Mouse (Mus musculus): ENCODE results near the gene Spocd1. TPM values are rescaled to one million over a fixed set of nuclear protein-coding genes. Genes with fewer than 3 reads are reported as not detected.
A peak's percentile ranks its signal among the peaks of the same experiment; 100 is the strongest.

The Spocd1 gene
- polyA plus RNA-seq, 1 experiment from 2014 or later = not detected

DNA sequence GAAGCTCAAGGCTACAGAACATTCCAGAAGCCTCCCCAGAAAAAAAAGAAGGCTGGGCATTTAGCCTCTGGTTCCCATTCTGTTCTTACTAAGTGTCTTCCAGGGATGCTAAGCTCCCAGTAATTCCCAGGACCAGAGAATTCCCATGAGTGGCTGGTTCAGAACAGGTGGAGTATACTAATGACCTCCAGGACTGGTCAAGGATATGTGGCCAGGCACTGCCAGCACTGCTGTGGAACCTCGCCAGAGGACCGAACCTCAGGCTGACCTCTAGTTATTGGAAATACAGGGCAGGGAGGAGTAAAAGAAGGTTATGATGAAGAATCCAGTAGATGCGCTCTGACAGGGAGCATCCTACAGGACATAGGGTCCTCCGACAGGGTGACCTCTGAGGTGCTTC, 26.7 kb upstream of the Spocd1 start:
- Histone ChIP-seq H3K27ac (ENCODE audit: low read length) (no peak overlapping the region), H3K9me3 (ENCODE audit: control insufficient read depth, low read length) (no peaks in the 10 kb centered on the region), H3K4me2 (ENCODE audit: low read length) (no peak overlapping the region), H3K4me1 (replicated peaks; ENCODE audit: control insufficient read depth, insufficient read depth, low read length) (no peaks in the 10 kb centered on the region), H3K27me3 (replicated peaks; ENCODE audit: control insufficient read depth, insufficient read depth, low read length) (no peaks in the 10 kb centered on the region), H3K36me3 (ENCODE audit: control insufficient read depth, insufficient read depth) (no peaks in the 10 kb centered on the region), H3K9ac (replicated peaks; ENCODE audit: low read depth, low read length) (no peak overlapping the region), H3K4me3 (replicated peaks; ENCODE audit: low read length) (no peak overlapping the region)
- WGBS = 82% methylated on average over 4 of the region's 4 CpGs
- no peak for ATAC-seq

DNA sequence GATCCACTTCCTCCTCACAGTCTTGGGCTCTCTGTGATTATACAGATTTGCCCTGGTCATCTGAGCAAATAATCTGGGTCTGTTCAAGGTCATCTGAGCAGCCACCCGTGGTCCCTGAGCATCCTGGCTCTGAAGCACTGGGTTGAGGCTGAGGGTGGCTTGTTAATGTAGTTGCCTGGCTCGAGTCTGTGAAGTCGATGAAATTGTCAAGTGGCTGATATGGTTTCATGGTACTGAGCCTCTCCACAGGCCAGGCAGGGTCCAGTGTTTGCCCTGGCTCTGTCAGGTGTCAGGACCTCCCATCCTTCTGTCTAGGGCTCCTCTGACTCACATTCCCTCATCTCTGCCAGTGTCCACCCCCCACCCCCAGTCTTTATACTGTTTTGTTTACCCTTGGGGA, 25.5 kb upstream of the Spocd1 start:
- no peak overlapping the region for H3K27ac ChIP-seq (ENCODE audit: low read length)
- no peaks in the 10 kb centered on the region for H3K27me3 ChIP-seq (replicated peaks; ENCODE audit: control insufficient read depth, insufficient read depth, low read length)
- H3K36me3 ChIP-seq (ENCODE audit: control insufficient read depth, insufficient read depth) = no peaks in the 10 kb centered on the region
- H3K4me2 ChIP-seq (ENCODE audit: low read length) = no peak overlapping the region
- no peaks in the 10 kb centered on the region for H3K4me1 ChIP-seq (replicated peaks; ENCODE audit: control insufficient read depth, insufficient read depth, low read length)
- H3K9me3 ChIP-seq (ENCODE audit: control insufficient read depth, low read length) = no peaks in the 10 kb centered on the region
- no peak for ATAC-seq
- 61% methylated on average over 3 of the region's 3 CpGs for WGBS
- no peak overlapping the region for H3K9ac ChIP-seq (replicated peaks; ENCODE audit: low read depth, low read length)
- H3K4me3 ChIP-seq (replicated peaks; ENCODE audit: low read length) = no peak overlapping the region

DNA sequence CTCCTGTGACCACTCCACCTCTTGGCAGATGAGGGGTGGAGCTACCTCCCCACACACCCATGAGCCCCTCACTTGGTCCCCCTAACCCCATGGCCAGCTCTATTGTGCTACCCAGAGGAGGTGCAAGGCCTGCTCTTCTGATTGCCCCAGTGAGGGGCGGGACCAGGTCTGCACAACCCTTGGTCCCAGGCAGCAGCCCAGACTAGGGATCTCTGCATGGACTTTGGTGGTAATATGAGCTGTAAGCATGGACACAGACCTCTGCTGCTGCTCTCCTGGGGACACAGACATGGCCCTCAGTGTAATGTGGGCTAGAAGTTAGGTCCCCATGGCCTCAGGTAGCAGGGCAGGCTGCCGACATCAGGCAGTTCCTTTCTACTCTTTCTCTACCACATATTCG, 24.0 kb upstream of the Spocd1 start:
- H3K9me3 ChIP-seq (ENCODE audit: control insufficient read depth, low read length) = no peaks in the 10 kb centered on the region
- 80% methylated on average over 3 of the region's 3 CpGs for WGBS
- no peak for ATAC-seq

DNA sequence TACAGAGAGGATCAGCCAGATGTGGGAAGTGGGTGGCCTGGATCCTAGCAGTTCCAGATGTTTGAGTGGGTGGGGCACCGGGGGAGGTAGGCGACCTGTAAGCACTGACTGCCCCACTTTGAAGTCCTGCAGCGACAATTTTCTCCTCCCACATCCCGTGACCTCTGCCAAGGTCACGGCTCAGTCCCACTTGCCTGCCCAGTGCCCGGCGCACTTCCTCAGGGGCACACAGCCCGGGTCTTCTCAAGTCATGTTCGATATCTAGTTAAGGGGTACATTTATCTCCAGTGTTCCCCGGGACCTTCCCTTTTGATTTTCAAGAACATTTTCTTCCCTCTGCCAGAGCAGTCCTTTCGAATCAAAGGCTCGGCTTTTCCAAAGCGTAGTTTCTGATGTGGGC, 23.0 kb upstream of the Spocd1 start:
- no peaks in the 10 kb centered on the region for H3K36me3 ChIP-seq (ENCODE audit: control insufficient read depth, insufficient read depth)
- no peak overlapping the region for H3K4me3 ChIP-seq (replicated peaks; ENCODE audit: low read length)
- H3K27me3 ChIP-seq (replicated peaks; ENCODE audit: control insufficient read depth, insufficient read depth, low read length) = no peaks in the 10 kb centered on the region
- no peak for ATAC-seq
- no peaks in the 10 kb centered on the region for H3K4me1 ChIP-seq (replicated peaks; ENCODE audit: control insufficient read depth, insufficient read depth, low read length)
- no peak overlapping the region for H3K27ac ChIP-seq (ENCODE audit: low read length)
- no peak overlapping the region for H3K9ac ChIP-seq (replicated peaks; ENCODE audit: low read depth, low read length)
- no peaks in the 10 kb centered on the region for H3K9me3 ChIP-seq (ENCODE audit: control insufficient read depth, low read length)
- H3K4me2 ChIP-seq (ENCODE audit: low read length) = no peak overlapping the region
- 83% methylated on average over 13 of the region's 13 CpGs for WGBS

More for the DNA sequence above, 24.0 kb upstream of the Spocd1 start:
- Histone ChIP-seq H3K4me2 (ENCODE audit: low read length) (no peak overlapping the region), H3K4me3 (replicated peaks; ENCODE audit: low read length) (no peak overlapping the region), H3K4me1 (replicated peaks; ENCODE audit: control insufficient read depth, insufficient read depth, low read length) (no peaks in the 10 kb centered on the region), H3K36me3 (ENCODE audit: control insufficient read depth, insufficient read depth) (no peaks in the 10 kb centered on the region), H3K27me3 (replicated peaks; ENCODE audit: control insufficient read depth, insufficient read depth, low read length) (no peaks in the 10 kb centered on the region), H3K27ac (ENCODE audit: low read length) (no peak overlapping the region), H3K9ac (replicated peaks; ENCODE audit: low read depth, low read length) (no peak overlapping the region)

DNA sequence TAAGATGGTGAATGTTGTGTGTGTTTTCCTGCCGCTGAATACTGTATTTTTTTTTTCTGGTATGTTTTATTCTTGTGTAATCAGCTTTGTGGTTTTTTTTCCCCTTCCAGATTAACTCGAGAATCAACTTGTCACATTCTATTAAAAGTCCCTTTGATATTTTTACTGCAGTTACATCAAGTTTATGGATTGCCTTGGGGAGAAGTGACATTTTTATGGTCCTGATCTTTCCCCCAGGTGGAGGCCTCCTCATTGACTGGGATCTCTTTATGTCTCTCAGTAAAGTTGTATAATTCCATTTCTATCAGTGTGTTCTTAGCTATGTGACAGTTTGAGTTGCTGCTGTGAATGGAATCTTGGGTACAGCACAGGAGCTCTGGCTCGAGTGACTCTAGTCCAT, 20.2 kb upstream of the Spocd1 start:
- Histone ChIP-seq H3K9ac (replicated peaks; ENCODE audit: low read depth, low read length) (no peak overlapping the region), H3K4me3 (replicated peaks; ENCODE audit: low read length) (no peak overlapping the region), H3K27me3 (replicated peaks; ENCODE audit: control insufficient read depth, insufficient read depth, low read length) (no peaks in the 10 kb centered on the region), H3K36me3 (ENCODE audit: control insufficient read depth, insufficient read depth) (no peaks in the 10 kb centered on the region), H3K9me3 (ENCODE audit: control insufficient read depth, low read length) (no peaks in the 10 kb centered on the region), H3K27ac (ENCODE audit: low read length) (no peak overlapping the region), H3K4me2 (ENCODE audit: low read length) (no peak overlapping the region), H3K4me1 (replicated peaks; ENCODE audit: control insufficient read depth, insufficient read depth, low read length) (no peaks in the 10 kb centered on the region; the same call in 1 of the 2 replicates)
- ATAC-seq = no peak
- WGBS = 78% methylated on average over 3 of the region's 3 CpGs

DNA sequence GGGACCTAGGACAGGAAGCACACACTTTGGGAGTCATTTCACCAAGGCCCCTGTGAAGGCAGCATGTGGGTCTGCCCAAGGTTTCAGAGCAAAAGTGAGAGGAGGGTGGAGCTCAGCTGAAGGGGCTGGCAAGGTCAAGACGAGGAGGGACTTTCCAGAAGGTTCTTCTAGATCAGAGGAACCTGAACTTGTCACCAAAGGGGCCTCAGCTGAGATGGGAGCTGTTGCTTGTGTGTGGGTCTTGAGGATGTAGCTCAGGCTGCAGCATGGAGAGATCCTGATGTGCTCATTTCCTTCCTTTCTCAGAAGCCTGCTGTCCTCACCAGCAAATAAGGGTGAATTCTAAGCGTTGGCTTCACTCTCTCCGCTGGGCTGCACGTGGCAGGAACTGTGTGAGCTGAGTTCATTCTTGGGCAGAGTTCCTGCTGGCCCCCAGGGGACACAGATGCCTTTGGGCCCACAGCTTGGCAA, 19.8 kb upstream of the Spocd1 start:
- no peak for ATAC-seq
- 69% methylated on average over 4 of the region's 4 CpGs for WGBS
- H3K4me1 ChIP-seq (replicated peaks; ENCODE audit: control insufficient read depth, insufficient read depth, low read length) = no peaks in the 10 kb centered on the region; the same call in 1 of the 2 replicates

DNA sequence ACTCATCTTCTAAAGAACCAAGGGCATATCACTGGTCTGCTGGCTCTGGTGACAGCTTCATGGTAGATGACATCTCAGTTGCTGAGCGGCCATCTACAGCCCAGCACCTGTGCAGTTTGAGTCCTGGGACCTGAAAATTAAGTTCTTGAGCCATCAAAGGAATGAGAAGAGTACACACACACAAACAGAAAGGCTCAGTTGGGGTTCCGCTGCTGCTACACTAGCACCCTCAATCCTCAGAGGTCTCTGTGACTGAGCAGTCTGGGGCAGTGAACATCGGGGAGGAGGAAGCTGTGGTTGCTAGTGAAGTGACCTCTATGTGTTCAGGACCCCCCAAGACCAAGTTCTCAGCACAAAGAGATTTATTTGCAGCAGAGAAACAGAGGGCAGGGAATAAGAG, 16.1 kb upstream of the Spocd1 start:
- Histone ChIP-seq H3K4me2 (ENCODE audit: low read length) (no peak overlapping the region), H3K27me3 (replicated peaks; ENCODE audit: control insufficient read depth, insufficient read depth, low read length) (no peaks in the 10 kb centered on the region), H3K4me3 (replicated peaks; ENCODE audit: low read length) (no peak overlapping the region), H3K9ac (replicated peaks; ENCODE audit: low read depth, low read length) (no peak overlapping the region), H3K4me1 (replicated peaks; ENCODE audit: control insufficient read depth, insufficient read depth, low read length) (peaks cover 4% of the 10 kb centered on the region; the same call in 1 of the 2 replicates), H3K36me3 (ENCODE audit: control insufficient read depth, insufficient read depth) (no peaks in the 10 kb centered on the region), H3K9me3 (ENCODE audit: control insufficient read depth, low read length) (no peaks in the 10 kb centered on the region), H3K27ac (ENCODE audit: low read length) (no peak overlapping the region)
- ATAC-seq = no peak
- WGBS = 83% methylated on average over 3 of the region's 3 CpGs

More for the DNA sequence above, 19.8 kb upstream of the Spocd1 start:
- H3K9ac ChIP-seq (replicated peaks; ENCODE audit: low read depth, low read length) = no peak overlapping the region
- no peaks in the 10 kb centered on the region for H3K27me3 ChIP-seq (replicated peaks; ENCODE audit: control insufficient read depth, insufficient read depth, low read length)
- no peak overlapping the region for H3K27ac ChIP-seq (ENCODE audit: low read length)
- no peak overlapping the region for H3K4me3 ChIP-seq (replicated peaks; ENCODE audit: low read length)
- H3K36me3 ChIP-seq (ENCODE audit: control insufficient read depth, insufficient read depth) = no peaks in the 10 kb centered on the region
- H3K4me2 ChIP-seq (ENCODE audit: low read length) = no peak overlapping the region
- no peaks in the 10 kb centered on the region for H3K9me3 ChIP-seq (ENCODE audit: control insufficient read depth, low read length)

DNA sequence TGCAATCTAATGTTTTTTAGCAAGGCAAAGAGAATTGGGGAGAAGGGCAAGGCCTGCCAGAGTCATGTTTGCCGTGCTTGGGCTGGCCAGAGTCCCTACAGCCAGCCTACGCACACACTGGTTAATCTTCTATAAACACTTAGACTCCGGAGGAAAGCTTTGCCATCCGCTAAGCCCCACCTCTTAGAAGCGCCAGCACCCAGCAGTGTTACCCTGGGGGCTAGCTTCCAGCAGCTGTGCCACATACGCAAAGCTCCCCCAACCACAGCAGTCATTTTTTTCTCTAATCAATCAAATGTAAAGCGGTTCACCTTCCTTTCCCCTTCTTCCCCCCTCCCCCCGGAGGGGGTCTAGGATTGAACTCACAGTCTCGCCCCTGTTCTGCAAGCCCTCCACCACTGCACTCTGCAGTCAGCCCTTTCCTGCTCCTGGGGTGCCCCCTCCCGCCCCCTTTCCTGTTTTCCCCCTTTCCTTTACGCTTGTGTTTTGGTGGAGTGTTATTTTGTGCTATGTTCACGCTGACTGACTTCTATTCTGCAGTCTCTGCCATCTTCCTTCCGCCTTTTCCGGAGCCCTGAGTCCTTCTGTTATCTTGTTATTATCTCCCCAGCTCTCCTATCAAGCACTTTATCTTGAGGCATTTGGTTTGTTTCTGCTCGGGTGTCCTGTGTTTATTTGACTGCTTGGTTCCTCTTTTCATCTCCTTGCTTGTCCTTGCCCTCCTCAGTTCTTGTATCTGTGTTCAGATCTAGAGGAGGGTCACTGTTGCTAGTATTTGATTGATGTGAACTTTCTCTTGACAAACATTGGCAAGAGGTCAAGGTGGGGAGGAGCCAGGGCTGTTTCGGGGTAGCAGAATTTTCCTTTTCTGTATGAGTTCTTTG, 15.0 kb upstream of the Spocd1 start:
- no peak overlapping the region for H3K27ac ChIP-seq (ENCODE audit: low read length)
- no peak for ATAC-seq
- no peaks in the 10 kb centered on the region for H3K9me3 ChIP-seq (ENCODE audit: control insufficient read depth, low read length)
- peaks cover 4% of the 10 kb centered on the region; the same call in 1 of the 2 replicates for H3K4me1 ChIP-seq (replicated peaks; ENCODE audit: control insufficient read depth, insufficient read depth, low read length)
- peak overlapping the region; percentile 16; the same call in 1 of the 2 replicates for H3K4me2 ChIP-seq (ENCODE audit: low read length)
- 26% methylated on average over 16 of the region's 16 CpGs for WGBS
- H3K9ac ChIP-seq (replicated peaks; ENCODE audit: low read depth, low read length) = no peak overlapping the region
- H3K36me3 ChIP-seq (ENCODE audit: control insufficient read depth, insufficient read depth) = no peaks in the 10 kb centered on the region
- no peaks in the 10 kb centered on the region for H3K27me3 ChIP-seq (replicated peaks; ENCODE audit: control insufficient read depth, insufficient read depth, low read length)
- no peak overlapping the region for H3K4me3 ChIP-seq (replicated peaks; ENCODE audit: low read length)

DNA sequence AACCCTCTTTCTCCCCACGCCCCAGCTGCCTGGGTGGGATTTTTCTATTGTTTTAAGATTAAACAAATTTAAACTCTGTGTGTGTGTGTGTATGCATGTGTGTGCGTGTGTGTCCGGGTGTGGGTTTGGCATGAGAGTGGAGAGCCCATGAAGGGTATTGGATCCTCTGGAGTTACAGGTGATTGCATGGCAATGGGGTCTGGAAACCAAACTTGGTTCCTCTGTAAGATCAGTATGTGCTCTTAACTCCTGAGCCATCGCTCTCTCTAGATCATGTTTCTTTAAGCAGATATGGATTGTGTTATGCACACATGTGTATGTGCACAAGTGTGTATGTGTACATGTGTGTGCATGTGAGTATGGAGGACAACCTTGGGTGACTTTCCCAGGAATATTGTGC, 14.4 kb upstream of the Spocd1 start:
- Histone ChIP-seq H3K4me2 (ENCODE audit: low read length) (no peak overlapping the region), H3K36me3 (ENCODE audit: control insufficient read depth, insufficient read depth) (no peaks in the 10 kb centered on the region), H3K9ac (replicated peaks; ENCODE audit: low read depth, low read length) (no peak overlapping the region), H3K4me1 (replicated peaks; ENCODE audit: control insufficient read depth, insufficient read depth, low read length) (peaks cover 4% of the 10 kb centered on the region; the same call in 1 of the 2 replicates), H3K4me3 (replicated peaks; ENCODE audit: low read length) (no peak overlapping the region), H3K27ac (ENCODE audit: low read length) (no peak overlapping the region), H3K9me3 (ENCODE audit: control insufficient read depth, low read length) (no peaks in the 10 kb centered on the region), H3K27me3 (replicated peaks; ENCODE audit: control insufficient read depth, insufficient read depth, low read length) (no peaks in the 10 kb centered on the region)
- 66% methylated on average over 4 of the region's 4 CpGs for WGBS
- no peak for ATAC-seq
